Mouse (Mus musculus): ENCODE data around the gene Dnaja4.
"Not testable (repeated sequence)": the region's sequence is repeated elsewhere in the genome, so short reads cannot be mapped to it uniquely, and the experiment has no call there.

Gene Dnaja4

GRCm38 (mm10) chr9:54698318-54699086 lies at the start of gene Dnaja4:
Dnaja4 (plus strand) TSS chr9:54698873.
- no peak for ATAC-seq (ENCODE audit: low TSS enrichment)

- ATAC-seq (ENCODE audit: low TSS enrichment), result no peak
Measured at GRCm38 (mm10) chr9:54649360-54649759, 49.3 kb upstream of the Dnaja4 start.

- no peak for ATAC-seq (ENCODE audit: low TSS enrichment)
Measured at GRCm38 (mm10) chr9:54652778-54653177, 45.9 kb upstream of the Dnaja4 start.

GRCm38 (mm10) chr9:54655846-54656245 lies 42.8 kb upstream of the Dnaja4 start:
- no peak for ATAC-seq (ENCODE audit: low TSS enrichment)

GRCm38 (mm10) chr9:54656402-54656801 lies 42.3 kb upstream of the Dnaja4 start:
- no peak for ATAC-seq (ENCODE audit: low TSS enrichment)

GRCm38 (mm10) chr9:54658773-54659172 lies 39.9 kb upstream of the Dnaja4 start:
- no peak for ATAC-seq (ENCODE audit: low TSS enrichment)

GRCm38 (mm10) chr9:54661605-54662377 lies 36.9 kb upstream of the Dnaja4 start, which contains the start of gene Acsbg1:
Acsbg1 (minus strand) TSS chr9:54661870.
- peak; percentile 38; the same call in 1 of the 2 replicates for ATAC-seq (ENCODE audit: low TSS enrichment)

GRCm38 (mm10) chr9:54664358-54664757 lies 34.3 kb upstream of the Dnaja4 start:
- no peak for ATAC-seq (ENCODE audit: low TSS enrichment)

GRCm38 (mm10) chr9:54666116-54666515 lies 32.6 kb upstream of the Dnaja4 start:
- ATAC-seq (ENCODE audit: low TSS enrichment), result no peak

- ATAC-seq (ENCODE audit: low TSS enrichment), result peak; percentile 84
Measured at GRCm38 (mm10) chr9:54668455-54668854, 30.2 kb upstream of the Dnaja4 start.

GRCm38 (mm10) chr9:54671962-54672361 lies 26.7 kb upstream of the Dnaja4 start:
- ATAC-seq (ENCODE audit: low TSS enrichment), result no peak

GRCm38 (mm10) chr9:54673887-54674286 lies 24.8 kb upstream of the Dnaja4 start:
- ATAC-seq (ENCODE audit: low TSS enrichment), result no peak

- ATAC-seq (ENCODE audit: low TSS enrichment), result peak; percentile 95
Measured at GRCm38 (mm10) chr9:54676531-54676986, 22.1 kb upstream of the Dnaja4 start.

GRCm38 (mm10) chr9:54682846-54683245 lies 15.8 kb upstream of the Dnaja4 start:
- no peak for ATAC-seq (ENCODE audit: low TSS enrichment)

GRCm38 (mm10) chr9:54683814-54684605 lies 14.7 kb upstream of the Dnaja4 start:
- no peak for ATAC-seq (ENCODE audit: low TSS enrichment)

GRCm38 (mm10) chr9:54687246-54688236 lies 11.1 kb upstream of the Dnaja4 start:
- no peak for ATAC-seq (ENCODE audit: low TSS enrichment)

GRCm38 (mm10) chr9:54689446-54689845 lies 9.2 kb upstream of the Dnaja4 start:
- ATAC-seq (ENCODE audit: low TSS enrichment), result no peak

GRCm38 (mm10) chr9:54690697-54691096 lies 8.0 kb upstream of the Dnaja4 start:
- not testable (repeated sequence) for ATAC-seq (ENCODE audit: low TSS enrichment)

- peak; percentile 56; the same call in 1 of the 2 replicates for ATAC-seq (ENCODE audit: low TSS enrichment)
Measured at GRCm38 (mm10) chr9:54691241-54691805, 7.3 kb upstream of the Dnaja4 start.

- peak; percentile 11; the same call in 1 of the 2 replicates for ATAC-seq (ENCODE audit: low TSS enrichment)
Measured at GRCm38 (mm10) chr9:54699087-54699344, 343 bp downstream of the Dnaja4 start.
